Mouse (Mus musculus): ENCODE data around the gene Arrb1.

Gene Arrb1

DNA sequence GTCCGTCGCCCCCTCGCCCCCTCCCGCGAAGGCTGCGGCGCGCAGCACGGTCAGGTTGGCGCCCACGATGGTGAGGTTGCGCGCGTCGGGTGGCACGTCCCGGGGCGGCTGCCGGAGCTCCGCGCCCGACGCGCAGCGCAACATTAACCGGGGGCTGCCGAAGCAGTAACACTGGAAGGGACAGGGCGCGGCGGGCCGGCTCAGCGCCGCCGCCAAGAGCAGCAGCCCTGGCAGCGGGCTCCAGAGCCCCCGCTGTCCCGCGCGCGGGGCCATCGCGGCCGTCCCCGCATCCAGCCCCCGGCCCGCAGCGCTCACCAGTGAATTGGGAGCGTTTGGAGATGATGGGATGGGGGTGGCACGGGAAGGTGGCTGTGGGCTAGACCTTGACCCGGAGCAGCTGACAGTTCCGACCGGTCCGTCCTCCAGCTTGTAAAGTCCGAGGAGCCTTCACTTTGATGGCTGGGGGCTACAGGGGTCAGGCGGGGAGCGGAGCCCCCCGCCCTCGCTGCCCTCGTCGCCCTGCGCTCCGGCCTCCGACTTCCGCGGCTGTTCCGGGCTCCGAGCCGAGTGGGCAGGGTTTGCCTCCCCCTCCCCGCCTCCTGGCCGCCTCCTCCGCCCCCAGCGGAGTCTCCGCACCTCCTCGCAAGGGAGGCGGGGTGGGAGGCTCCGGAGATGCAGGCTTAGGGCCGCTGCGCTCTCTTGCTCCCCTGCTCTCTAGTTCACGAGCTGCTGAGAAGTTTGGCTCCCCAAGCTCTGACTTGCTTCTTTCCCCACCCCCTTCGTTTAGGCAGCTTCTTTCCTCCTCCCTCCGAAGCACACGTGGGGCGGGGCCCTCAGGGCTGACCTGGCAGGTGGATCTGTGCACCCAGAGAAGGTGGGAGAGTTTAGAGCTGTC lies 91.4 kb downstream of the Arrb1 start, which contains the start of gene Tpbgl:
TSS of gene Tpbgl (minus strand) at position 728 of the 895 bp plus-strand sequence.
- in situ Hi-C loops (cut with MboI, MseI): loop anchor here in 1 of 2 experiments (5.0 kb wide), 1 partner anchor 571 kb away; no protein-coding TSS in a partner anchor

DNA sequence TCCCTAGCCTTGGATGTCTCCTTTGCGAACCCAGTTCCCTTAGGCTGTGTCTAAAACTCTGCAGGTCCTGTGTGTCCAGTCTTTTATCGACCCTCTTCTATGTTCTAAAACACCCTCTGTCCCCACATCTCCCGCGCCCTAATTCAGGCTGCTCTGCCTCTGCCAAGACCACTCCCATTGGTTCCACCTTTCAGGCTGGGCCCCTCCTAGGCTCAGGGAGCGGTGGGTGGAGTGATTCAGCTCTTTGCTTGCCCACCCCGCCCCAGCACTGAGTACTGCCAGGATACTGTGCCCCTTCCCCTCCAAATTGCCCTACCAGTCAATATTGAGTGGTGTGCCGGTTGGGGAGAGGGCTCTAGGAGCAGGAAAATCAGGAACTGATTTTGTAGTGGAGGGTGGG lies 92.1 kb downstream of the Arrb1 start:
- in situ Hi-C loops (cut with MboI, MseI): loop anchor here in 1 of 2 experiments (5.0 kb wide), 1 partner anchor 570 kb away; no protein-coding TSS in a partner anchor

DNA sequence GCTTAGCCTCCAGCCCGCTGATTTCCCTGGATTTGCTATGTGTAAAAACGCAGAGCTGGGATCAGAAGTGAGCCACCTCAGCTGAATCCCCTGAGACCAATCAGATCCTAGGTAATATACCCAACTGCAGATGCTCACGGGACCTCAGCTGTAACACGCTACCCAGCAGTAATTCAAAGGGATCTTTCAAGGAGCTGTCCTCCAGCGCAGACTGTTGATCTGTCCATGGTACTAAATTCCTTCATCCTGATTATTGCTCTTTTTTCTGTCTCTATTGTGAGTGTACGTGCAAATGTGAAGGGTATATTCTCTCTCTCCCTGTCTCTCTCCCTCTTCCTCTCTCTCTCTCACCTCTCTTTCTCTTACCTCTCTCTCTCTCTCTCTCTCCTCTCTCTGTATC lies 97.0 kb downstream of the Arrb1 start:
- in situ Hi-C loops (cut with MboI, MseI): no loop called here

DNA sequence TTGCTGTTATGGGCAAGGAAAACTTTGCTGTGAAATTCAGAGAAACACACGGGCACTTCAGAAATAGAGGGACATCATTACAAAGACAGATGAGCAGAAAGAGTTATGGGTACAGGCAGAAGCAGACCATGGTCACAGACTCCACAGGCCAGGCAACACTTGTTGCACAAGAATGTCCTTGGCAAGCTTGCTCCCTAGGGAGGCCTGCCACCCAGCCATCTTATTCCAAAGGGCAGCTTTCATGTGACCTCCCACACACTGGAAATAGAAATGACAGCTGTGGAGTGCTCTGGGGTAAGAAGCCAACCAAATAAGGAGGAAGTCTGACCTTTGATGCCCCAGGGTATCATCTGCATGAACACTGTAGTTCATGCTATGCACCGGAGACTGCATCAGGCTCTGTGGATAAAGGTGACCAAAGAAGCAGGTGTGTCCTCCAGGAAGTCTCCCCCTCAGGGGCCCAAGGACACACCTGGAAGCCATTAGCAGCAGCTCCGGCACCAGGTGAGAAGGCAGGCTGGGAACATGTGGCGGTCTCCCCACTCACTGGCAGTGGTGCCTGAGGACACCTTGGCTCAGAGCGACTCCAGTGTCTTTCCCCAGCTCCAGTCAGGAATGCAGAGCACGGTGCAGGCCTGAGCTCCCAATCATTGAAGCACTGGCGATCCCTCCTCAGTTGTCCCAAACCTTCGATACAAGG lies 98.8 kb downstream of the Arrb1 start:
- in situ Hi-C loops (cut with MboI, MseI): no loop called here

DNA sequence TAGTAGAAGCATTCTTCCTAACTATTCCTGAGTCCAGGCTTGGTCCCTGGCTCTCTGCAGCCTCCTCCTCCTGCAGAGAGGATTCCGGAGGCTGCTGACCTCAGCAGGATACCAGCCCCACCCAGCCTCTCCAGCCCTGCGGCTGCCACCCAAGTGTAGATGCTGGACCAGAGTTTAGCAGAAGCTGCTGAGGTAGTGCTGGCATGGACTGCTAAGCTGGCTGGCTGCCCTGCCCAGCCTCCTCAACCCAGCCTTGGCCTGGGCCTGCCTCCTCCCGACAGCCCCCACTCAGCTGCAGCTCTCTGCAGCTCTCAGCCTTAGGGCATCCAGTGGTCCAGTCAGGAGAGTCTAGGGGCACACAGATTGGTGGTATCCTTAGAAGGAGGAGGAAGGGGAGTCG lies 106.0 kb downstream of the Arrb1 start:
- in situ Hi-C loops (cut with MboI, MseI): no loop called here

DNA sequence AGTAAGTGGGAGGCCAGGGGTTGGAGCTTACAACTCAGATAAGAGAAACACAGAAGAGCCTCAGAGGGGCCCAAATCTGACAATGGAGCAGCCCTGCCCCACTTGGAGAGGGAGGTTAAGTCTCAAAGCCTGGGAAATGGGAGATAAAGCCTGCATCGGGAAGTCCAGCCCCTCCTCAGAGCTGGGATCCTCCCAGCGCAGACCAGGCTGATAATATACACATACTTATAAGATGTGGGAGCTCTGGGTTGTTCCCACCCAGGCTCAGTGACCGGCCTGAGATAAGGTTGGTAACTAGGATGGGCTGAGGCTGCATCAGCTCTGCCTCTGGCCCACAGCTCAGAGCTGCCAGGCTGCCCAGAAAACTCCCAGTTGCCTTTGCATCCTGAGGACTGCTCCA lies 106.8 kb downstream of the Arrb1 start:
- in situ Hi-C loops (cut with MboI, MseI): no loop called here

DNA sequence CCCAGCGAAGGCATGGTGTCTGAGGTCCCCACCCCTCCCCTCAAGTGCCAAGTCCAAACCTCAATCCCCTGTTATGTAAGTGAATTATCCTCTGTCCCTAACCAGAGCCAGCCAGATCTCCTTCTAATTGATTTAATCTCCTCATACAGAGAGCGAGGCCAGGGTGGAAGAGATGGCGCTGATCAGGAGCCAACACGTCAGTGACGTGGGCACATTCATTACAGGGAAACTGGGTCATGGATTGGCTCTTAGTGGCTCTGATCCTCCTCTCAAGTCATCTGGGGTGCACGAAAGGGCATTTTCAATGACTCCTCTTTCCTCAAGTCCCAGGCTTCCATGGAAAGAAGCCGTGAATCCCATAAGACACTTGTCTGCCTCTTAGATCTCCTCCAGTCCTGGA lies 109.4 kb downstream of the Arrb1 start:
- in situ Hi-C loops (cut with MboI, MseI): no loop called here

DNA sequence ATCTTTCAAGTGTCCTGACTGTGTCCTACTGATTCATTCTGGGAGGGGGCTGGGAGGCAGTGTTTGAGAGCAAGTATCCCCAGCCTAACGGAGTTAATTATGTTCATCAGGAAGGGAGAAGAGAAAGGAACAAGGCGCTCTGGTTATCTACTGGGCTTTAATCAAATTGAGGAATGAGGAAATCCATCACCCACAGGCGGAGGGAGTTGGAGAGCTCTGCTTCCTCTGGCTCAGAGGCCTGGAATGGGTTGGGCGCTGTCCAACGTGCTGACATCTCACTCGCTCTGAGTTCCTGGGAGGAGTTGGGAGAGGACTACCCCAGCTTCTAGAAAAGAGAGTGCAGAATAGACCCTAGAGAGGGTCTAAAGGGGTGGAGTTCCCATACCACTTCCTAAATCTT lies 113.4 kb downstream of the Arrb1 start:
- in situ Hi-C loops (cut with MboI, MseI): no loop called here

DNA sequence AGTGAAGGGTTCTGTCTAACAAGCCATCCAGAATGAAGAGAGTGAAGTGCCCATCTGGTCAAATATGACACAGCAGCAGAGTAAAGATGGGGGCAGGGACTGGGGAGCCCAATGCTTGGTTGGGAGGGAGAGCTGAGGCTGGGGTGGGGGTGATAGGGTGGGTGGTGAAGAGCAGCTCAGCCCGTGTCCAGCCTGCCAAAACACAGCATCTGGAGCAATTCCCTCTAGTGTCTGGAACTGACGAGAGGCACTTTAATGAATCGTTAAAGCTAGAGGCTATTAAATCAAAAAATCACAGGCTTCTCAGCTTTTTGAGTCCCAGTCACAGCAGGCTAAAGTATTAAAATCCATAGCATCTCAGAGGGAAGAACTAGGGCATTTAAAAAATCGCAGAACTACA lies 114.3 kb downstream of the Arrb1 start:
- in situ Hi-C loops (cut with MboI, MseI): no loop called here

DNA sequence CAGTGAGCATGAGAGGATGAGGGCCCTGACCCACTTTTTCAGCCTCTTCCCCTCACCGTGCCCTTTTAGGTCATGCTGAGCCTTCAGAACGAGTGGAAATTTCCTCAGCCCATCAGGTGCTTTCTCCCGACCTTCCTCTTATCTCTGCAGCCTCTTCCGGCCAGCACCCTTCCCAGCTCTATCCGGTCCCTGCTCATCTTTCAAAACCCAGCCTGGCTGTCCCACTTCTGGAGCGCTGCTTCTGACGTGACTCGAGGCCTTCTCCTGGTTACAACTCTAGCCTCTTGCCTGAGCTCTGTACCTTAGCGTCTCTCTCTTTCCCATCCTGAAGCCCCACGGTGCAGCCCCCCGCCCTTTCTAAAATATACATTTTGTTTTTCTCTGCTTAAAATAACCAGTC lies 119.0 kb downstream of the Arrb1 start:
- in situ Hi-C loops (cut with MboI, MseI): loop anchor here in 1 of 2 experiments (25.0 kb wide), 1 partner anchor 233 kb away; no protein-coding TSS in a partner anchor
